Mouse (Mus musculus) heart, postnatal 4 days (tissue): Measurements from ENCODE around the gene Gm20716. TPM values are rescaled to one million over a fixed set of nuclear protein-coding genes. Genes with fewer than 3 reads are reported as not detected.

Source experiments
- DNase-seq: peaks from one replicate; pipeline ENCODE4 v3.0.0; 2021
- total RNA-seq, 2 experiments: library from RNA; stranded (reverse); gene quantifications; 2 replicates each; pipeline ENCODE4 v1.2.3; 2021

Gm20716 gene
- total RNA-seq, 2 experiments from 2014 or later, result 23.0 to 32.3 TPM

DNA sequence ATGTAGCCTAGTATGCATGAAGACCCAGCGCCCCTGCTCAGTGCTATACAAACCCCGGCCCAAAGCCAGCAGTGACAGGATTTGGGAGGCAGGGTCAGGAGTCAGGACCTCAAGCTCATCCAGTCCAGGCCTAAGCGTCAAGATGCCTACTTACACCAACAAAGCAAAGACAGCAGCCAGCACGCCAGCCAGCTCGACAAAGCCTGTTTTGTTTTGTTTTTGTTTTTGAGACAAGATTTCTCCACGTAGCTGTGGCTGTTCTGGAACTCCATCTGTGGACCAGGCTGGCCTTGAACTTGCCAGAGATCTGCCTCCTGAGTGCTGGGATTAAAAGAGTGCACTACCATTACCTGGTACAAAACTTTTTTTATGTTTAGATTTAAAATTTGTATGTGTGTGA, 6.8 kb downstream of the Gm20716 start:
- no peak for DNase-seq

DNA sequence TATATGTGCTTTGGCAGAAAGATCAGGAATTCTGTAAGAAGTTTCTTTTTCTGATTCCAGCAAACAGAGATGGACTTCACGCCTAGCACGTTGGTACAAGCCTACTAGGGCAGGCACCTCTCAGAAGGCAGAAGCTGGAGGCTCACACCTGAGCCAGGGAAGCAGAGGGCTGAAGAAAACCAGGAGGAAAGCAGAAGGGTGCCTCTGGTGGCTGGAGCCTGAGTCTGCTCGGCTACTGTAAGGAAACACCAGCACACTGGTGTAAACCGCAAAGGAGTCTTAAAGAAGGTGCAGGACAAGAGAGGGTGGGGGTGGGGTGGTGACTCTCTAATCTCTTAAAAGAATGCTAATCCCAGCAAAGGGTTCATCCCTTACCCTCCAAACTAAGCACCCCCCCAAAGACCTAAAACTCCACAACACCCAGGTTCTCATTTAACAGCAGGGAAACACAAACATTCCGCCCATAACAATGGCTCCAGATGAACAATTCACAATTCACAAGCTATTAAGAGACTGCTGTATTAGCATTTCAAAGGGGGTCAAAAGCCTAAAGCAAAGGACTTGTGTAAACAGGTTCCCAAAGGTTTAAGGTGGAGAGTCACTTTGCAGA, 16.3 kb downstream of the Gm20716 start:
- no peak for DNase-seq

DNA sequence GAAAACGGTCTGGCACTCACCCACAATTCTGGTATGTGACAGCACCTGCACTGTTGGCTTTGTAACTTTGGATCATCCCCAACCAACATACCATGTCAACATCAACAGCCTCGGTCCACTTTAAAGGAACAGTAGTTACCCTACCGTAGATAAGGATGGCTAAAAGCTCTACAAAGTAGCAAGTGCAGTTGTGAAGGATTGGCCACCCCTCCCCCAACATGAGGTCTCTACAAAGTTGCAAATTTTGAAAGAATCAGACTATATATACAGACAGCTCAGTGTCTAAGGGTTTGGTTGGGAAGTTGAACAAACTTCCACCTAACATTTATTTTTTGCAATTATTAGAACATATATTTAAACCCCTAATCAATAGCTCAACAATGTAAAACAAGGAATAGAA, 22.3 kb downstream of the Gm20716 start:
- DNase-seq, result no peak

DNA sequence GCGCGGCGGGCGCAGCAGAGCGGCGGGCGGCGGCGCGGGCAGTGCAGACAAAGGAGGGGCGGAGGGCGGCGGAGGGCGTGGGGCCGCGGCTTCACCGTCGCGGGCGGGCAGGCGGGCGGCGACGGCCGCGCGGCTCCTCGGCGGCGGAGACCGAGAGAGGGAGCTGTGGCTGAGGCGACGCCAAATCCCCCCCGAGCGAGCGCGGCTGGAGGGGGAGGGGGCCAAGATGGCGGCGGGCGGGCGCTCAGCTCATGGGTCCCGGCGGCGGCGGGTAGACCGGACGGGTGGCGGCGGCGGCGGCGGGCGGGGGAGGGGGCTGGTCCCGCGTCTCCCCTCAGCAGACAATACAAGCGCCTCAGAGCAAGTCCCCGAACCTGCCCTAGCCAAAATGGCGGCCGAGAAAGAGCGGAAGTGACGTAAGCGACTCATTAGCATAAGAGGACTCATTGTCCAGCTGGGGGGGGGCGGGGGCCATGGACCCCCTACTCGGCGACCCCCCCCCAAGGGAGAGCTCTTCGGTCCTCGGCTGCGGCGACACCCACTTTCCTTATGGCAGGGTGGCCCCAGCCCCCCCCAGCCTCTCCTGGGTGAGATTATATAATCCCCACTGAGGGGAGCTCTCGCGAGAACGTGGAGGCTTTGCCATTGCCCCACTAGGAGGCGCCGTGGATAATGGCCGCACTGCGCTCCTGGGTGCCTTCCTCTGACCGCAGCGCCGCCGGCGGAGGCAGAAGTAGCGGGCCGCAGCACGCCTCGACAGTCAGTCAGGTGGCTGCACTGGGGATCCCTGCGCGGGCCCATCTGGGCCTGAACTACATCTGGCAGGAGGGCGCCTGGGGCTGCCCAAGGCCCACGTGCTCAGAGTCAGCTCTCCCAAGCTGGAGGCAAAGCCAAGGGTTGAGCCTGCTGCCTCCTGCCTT, 23.2 kb downstream of the Gm20716 start, which contains the start of gene Adnp:
Adnp (minus strand) TSS at position 388 of the 920 bp plus-strand sequence.
- peak; percentile 98 for DNase-seq

DNA sequence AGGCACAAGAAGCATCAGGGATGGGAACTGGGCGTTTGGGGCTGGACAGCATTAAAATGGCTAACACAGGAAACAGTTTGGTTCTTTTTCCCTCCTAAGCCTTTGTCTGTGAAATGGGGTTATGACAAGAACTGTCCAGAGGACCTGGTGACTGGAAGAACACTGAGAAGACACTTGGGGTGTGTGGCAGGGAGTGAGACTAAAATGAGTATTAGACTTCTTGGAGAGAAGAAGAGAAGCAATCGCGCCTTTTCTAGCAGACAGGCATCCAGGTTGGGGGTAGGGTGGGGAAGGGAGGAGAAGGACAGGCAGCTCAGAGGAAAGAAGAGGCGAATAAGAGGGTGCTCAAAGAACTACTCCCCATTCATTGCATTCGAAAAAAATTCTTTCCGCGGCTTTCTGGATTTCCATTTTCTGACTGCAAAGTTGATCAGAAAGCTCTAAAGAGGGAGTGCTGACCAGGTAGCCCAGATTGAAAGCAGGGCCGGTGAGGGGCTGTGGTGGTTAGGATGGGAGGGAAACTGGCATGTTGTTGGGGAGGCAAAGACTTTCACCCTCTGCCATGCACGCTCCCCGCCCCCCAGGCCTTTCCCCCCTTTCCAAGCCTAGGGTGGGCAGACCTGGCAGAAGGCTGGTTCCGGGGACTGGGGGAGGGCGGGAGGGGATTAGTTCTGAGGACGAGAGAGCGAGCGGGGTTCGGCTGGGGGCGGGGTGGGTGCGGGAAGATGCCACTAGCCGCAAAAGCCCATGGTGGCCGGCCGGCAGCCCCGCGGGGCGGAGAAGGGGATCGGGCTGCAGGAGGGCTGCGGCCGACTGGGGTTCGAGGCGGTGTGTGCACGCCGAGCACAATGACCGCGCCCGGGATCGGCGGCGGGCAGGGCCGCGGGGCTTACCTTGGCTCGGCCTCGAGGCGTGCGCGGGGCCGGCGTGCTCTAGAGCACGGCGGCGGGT, 24.2 kb downstream of the Gm20716 start:
- peak; percentile 35 for DNase-seq

DNA sequence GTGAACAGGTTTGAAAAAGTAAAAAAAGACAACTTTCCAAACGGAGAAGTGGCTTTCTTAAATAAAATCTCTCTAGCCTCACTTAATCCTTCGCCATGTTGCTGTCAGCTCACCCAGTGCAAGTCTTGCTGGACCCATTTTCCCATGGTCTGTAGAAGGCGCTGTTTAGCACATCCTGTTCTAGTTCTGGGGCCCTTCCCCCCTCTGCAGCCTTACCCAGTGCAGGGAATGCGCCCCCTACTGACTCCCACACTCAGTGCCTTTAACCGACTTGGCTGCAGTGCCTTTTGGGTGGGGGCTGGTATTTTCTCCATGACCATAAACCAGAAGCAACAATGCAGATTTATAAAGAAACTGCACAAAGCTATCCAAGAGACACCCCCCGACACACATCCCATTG, 24.9 kb downstream of the Gm20716 start:
- peak; percentile 94 for DNase-seq

DNA sequence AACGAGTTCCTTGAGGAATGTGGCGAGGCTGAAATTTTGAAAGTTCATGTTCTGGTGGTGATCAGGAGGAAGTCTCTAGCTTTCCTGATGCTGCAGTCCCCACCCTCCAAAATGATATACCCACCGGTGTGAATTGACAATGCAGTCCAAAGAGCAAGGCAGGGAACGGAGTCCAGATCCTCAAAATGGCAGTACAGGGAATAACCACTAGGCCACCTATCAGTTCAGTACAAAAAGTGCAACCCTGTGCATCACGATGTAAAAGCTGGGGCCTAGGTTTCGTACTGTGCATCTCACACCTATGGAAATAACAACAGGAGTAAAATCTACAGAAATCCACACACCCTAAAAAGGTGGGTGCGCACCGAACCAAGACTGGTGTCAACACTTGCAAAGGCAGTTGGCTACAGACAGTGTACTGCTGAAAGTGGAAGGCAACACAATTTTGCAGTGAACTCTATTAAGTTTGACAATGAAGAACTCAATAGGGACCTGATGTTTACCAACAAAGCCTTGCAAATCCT, 25.6 kb downstream of the Gm20716 start:
- no peak for DNase-seq

DNA sequence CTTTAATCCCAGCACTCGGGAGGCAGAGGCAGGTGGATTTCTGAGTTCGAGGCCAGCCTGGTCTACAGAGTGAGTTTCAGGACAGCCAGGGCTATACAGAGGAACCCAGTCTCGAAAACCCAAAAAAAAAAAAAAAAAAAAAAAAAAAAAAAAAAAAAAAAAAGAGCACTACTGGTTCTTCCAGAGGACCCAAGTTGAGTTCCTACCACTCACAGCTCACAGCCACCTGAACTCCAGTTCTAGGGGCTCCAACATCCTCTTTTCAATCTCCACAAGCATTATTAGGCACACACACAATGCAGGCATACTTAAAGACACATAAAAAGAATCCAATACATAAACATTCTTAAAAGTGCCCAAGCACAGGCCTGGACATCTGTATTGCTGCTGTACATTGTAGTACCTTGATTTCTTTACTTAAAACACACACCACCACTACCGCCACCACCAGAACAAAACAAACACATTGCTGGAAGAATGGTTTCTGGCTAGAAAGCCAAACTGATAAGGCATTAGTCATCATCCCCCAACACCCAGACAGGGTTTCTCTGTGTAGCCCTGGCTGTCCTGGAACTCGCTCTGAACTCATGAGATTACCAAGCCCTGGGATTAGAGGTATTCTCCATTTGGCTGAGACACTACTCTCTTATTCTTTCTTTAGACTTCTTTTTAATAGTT, 30.0 kb downstream of the Gm20716 start:
- no peak for DNase-seq

DNA sequence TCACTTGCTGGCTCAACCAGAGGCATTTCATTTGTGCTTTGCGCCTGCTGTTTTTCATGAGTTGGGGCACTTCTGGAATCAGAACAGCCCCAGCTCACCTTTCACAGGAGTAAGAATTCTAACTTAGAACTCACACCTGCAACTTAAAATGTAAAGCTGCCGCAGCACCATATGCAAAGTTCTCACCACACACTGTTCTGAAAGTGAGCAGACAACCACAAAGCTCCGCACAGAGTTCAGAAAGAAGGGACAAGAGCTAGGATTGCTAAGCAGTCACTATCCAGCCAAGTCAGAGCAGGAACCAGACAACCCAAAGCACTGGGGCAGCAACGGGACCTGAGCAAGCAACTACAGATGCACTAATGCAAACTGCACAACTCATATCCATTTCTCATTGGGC, 30.7 kb downstream of the Gm20716 start:
- DNase-seq, result no peak

DNA sequence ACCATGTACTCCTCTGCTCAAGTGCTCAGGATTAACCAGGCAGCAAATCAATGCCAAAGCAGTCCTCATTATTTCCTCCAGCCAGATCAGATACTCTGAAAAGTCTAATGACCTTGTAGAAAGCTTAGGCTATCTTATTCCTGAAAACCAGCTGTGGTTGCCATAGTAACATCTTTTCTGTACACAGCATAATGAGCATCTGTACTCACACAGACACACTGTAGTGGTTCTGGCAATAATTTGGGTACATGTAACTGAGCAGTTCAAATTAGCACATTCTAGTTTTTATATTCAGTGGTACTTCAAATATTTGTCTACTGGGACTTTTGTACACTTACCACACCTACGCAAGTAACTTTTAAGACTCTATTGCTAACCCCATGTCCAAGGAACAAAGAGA, 31.7 kb downstream of the Gm20716 start:
- DNase-seq, result no peak

DNA sequence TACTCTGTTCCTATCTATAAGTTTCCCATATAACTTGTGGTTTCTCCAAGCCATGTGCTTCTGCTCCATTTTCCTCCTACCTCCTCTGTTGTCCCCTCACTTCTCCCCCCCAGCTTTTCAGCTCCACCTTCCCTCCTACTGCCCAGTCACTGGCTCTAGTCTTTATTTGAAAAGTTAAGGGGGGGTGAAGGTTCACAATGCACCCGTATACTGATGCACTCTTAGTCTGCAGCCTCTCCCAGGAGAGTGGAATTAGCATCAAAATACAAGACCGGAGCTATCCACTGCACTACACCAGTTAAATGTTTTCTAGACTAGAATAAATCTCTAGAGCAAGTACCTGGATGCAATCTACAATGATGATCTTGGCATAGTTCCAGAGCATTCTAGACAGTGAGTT, 34.4 kb downstream of the Gm20716 start:
- DNase-seq, result no peak

DNA sequence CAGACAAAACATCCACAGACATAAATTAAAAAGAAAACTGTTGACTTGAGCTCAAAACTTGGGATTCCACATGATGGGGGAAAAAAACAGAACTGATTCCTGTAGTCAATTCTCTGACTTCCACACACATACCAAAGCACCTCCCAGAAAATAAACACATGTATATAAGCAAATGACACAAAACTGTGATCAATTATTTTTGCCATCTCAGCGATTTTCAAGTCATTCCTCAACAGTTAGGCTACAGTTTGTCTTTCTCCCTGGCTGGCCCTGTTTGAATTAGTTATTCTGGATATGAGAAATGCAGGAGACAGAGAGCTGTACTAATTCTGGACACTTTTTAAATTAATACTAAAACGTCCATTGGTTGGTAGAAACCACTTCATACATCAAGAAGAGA, 36.5 kb downstream of the Gm20716 start:
- no peak for DNase-seq

DNA sequence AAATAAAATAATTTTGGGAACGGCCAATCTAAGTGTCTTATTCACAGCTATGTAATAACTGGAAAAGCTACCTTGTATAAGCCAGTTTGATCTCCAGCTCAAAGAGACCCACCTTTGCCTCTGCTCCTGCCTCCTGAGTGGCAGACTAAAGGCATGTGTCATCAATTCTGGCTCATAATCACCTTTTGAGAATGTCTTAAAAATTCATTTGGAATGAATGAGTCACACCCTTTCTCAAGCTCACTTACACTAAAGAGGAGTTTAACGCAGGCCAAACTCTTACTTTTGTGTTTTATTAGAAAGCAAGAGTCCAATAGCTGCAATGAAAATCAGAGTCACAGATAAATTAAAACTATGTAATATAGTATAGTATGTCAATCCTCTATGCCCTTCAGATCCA, 38.3 kb downstream of the Gm20716 start:
- DNase-seq, result no peak

DNA sequence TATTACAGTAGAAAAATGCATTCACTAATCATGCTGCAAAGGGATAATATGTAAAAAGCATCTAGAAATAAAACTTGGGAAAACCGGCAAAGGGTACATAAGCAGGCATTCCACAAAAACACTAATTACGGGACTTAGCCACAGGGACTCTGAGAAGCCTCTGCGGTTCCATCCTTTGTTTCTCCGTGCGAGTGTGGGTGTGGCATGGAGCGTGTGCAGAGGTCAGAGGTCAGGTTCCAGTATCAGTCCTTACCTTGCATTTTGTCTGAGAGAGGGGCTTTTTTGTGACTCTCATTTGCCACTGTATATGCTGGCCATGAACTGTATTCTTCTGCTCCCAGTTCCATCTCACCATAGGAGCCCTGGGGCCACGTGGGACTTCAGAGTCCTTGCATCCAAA, 54.2 kb downstream of the Gm20716 start:
- DNase-seq, result no peak

DNA sequence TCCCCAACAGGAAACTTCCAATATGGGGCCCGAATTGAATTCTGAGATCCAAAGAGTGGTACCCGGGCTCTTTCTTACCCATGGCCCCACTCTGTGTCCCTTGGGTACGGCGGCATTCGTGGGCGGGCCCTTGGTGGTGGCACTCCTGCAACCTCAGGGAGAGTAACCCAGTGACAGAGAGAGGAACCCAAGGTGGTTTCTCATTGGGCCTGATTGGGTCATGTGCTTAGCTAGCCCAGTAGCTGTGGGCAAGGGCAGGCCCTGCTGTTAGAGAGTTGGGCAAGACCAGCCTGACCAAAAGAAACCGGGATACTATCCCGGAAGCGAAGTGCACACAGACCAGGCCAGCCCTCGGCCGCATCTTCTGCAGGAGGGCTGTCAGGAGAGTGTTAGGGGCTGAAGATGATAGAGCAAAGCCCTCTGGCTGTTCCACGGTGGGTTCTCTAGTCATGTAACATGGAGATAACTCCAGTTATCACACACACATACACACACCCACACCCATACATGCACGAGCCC, 59.9 kb downstream of the Gm20716 start:
- peak; percentile 73 for DNase-seq

DNA sequence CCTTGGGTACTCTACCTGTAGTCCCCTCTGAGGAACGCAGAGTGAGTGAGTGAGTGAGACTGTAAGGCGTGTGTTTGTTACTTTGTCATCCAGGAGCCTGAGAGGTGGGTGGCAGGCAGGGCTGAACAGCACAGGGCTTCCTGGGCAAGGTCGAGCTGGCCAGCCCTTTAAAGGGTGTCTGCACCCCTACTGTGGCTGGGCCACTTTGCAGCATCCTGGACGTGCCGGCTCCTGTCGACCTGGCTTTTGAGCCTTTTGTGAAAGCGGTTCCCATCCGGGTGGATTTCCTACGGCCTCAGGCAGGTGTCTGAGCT, 60.4 kb downstream of the Gm20716 start:
- DNase-seq, result no peak

DNA sequence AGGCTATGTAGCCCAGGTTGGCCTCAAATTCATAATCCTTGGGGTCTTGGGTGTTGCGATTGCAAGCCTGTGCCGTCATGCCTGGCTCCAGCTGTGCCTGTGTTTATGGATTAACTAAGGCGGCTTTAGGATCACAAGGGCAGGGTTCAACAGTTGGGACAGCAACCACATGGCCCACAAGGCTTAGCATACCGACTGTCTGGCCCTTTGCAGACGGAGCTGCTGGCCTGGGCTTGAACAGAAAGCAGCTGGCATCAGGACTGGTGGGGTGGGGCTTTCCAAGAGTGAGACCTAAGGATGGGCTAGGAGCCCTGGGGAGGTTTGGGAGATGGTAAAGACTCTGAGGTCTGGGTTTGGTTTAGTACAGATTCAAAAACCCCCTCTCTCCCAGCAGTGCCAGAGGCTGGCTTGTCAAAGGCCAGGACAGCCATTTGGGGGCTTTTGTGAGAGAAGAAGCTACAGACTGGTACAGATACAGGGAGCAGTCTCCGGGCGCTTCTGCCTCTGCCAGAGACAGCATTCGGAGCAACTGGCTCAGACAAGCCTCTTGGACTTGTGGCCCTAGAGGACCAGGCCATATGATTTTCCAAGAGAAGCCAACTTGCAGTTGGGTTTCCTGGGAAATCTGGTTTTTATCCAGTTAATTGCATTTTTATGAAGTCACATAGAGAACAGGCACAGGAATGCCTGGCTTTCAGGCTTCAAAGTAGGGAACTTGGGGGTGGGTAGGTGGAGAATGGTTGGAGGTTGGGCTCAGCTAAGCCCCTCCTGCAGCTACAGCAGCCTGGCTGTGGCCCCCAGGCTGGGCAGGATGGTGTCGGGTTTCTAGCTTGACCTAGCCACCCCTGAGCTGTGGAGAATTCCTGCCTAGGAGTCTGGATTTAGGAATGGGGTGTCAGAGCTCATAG, 61.0 kb downstream of the Gm20716 start:
- no peak for DNase-seq

DNA sequence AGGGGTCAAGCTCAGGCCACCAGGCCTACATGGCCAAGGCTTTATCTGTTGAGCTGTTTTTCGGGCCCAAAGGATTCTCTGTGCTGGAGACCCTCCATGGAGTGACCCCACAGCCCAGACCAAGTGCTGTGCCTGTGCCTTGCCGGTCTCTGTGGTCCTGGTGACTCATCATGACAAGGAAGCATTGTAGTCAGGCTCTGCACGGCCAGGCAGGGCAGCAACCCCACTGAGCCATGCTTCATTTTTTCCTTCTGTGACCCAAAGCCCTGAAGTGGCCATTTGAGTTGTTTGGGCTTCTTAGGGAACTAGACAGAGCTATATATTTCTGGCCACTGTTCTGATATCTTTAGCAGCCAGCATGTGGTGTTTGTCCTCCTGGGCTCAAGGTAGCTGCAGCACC, 62.4 kb downstream of the Gm20716 start:
- no peak for DNase-seq

DNA sequence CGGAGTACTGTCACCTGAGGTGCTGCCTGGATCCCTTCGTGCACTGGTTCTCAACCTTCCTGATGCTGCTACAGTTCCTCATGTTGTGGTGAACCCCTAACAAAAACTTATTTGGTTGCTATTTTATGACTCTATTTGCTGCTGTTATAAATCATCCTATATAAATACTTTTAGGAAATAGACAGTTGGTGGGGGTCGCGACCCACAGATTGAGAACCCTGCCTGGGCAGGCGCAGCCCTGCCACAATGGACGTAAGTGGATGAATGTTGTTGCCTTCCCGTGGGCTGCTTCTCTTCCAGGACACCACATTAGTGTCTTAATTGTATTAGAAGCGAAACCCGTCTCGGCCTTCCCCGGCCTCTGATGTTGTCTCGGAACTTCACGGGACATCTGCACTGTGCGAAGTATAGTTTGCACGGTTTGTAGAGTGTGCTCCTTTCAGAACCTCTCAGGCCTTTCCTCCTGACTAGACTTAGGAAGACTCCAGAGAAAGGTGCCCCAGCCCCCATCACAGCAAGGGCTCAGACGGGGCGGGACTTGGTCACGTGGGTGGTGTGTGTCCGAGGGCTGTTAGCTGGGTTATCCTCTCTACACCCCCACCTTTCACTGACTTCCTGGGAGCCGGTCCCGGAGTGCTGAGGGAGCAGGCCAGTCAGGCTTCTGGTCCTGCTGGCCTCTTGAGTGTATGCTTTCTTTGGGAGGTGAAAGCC, 63.3 kb downstream of the Gm20716 start:
- peak; percentile 42 for DNase-seq

DNA sequence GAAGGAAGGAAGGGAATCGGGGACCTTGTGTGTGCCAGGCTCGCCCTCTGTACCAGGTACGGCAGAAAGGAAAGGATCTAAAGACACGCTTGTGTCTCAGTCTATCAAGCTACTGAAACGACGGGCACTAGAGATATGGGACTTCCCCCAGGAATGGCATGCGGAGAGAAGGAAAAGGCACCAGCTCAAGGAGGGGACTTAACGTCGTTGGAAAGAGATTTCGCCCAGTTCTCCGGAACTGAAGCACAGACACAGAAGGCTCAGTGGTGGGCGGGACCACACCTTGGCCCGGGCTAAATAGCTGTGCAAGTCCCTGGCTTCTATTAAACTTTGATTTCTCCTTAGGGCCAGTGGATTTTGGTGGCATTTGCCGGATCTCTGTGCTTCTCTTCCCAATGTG, 68.2 kb downstream of the Gm20716 start:
- DNase-seq, result no peak
